Mouse (Mus musculus): ENCODE measurements at regions not wholly inside any gene's neighbourhood (a gene's known extent, or its start where the extent isn't known, plus 50 kb on each side); places are given as distances from the start of the nearest gene placed in this dataset.

DNA sequence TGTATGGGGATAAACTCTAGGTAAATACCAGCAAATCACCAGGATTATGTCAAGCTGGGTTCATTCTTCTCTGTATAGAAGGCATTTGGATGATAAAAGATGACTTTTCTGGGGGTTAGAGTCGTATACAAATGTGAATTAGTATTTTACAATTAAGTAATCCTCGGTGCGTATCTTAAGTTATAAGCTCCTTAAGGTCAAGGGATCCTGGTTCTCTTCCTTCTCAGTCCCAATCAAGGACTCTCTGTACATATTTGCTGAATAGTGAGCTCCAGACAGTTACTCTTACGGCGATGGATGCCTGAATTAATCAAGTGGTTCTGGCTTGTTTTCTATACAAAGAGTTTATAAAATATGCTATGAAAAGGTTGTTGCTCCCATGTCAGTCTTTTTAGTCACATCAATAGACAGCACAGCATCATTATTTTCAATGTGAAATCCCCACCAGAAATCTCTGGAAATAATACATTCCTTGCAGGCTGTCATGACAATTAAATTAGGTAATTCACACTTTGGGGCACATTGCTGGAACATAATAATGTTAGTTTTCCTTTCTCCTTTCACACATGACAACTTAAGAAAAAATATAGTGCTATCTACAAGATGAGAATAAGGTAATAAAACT is 64.0 kb upstream of the Cwc22 start:
- Histone ChIP-seq H3K36me3 (replicated peaks in 1 of 2; ENCODE audit: control insufficient read depth in 1 of 2, insufficient read depth in 1 of 2, low read length in 1 of 2) (no peaks in the 10 kb centered on the region), H3K4me2 (ENCODE audit: insufficient read depth, low read depth, poor library complexity, severe bottlenecking) (no peak overlapping the region), H3K9ac (ENCODE audit: insufficient read depth, low read depth) (no peak overlapping the region), H3K9me3 (replicated peaks; ENCODE audit: low read length) (no peaks in the 10 kb centered on the region), H3K79me2 (replicated peaks; ENCODE audit: control insufficient read depth, extremely low read depth, insufficient read depth, poor library complexity, severe bottlenecking) (no peaks in the 10 kb centered on the region), H3K4me1 (ENCODE audit: control insufficient read depth in 1 of 2, insufficient read depth in 2 of 2) (no peaks in the 10 kb centered on the region), H3K4me3 (replicated peaks in 1 of 3; ENCODE audit: low read depth in 2 of 3, low read length in 2 of 3, poor library complexity in 1 of 3) (no peak overlapping the region), H3K27me3 (replicated peaks) (no peaks in the 10 kb centered on the region), H3K27ac (ENCODE audit: insufficient read depth, low read depth) (no peak overlapping the region)
- dilution Hi-C loops (cut with MboI; ENCODE audit: extremely low pct_ligation_motif_present, extremely low pct_unique_long_range_greater_than_20kb, low sequenced_read_pairs), result no loop called here
- in situ Hi-C loops (cut with MboI; ENCODE audit: low pct_ligation_motif_present, low pct_unique_long_range_greater_than_20kb, low sequenced_read_pairs), result no loop called here
- DNase-seq (ENCODE audit: extremely low read depth), result no peak
- no peak for TF ChIP-seq E2F4 (IDR thresholded peaks at IDR 0.05; ENCODE audit: insufficient replicate concordance, low read depth, low read length)
- TF ChIP-seq TBP (conservative IDR thresholded peaks at IDR 0.05; ENCODE audit: low read depth, low read length), result no peak
- no peak for TF ChIP-seq GABPA (IDR thresholded peaks at IDR 0.05; ENCODE audit: insufficient replicate concordance, low read depth, low read length)
- no peak for TF ChIP-seq TCF12 (IDR thresholded peaks at IDR 0.05; ENCODE audit: low read depth, low read length)
- TF ChIP-seq MEF2A (IDR thresholded peaks at IDR 0.05; ENCODE audit: borderline replicate concordance, low read depth, low read length), result no peak
- no peak for TF ChIP-seq MYC (IDR thresholded peaks at IDR 0.05; ENCODE audit: low read depth, low read length)
- no peak for TF ChIP-seq NELFE (IDR thresholded peaks at IDR 0.05; ENCODE audit: low read depth, low read length)
- TF ChIP-seq USF1 (IDR thresholded peaks at IDR 0.05; ENCODE audit: low read depth, low read length), result no peak
- TF ChIP-seq NRF1 (IDR thresholded peaks at IDR 0.05; ENCODE audit: low read depth, low read length), result no peak

- Histone ChIP-seq H3K9ac (ENCODE audit: insufficient read depth, low read depth) (no peak overlapping the region), H3K9me3 (replicated peaks; ENCODE audit: low read length) (no peaks in the 10 kb centered on the region), H3K4me1 (ENCODE audit: control insufficient read depth in 1 of 2, insufficient read depth in 2 of 2) (no peaks in the 10 kb centered on the region), H3K27me3 (replicated peaks) (no peaks in the 10 kb centered on the region), H3K36me3 (replicated peaks in 1 of 2; ENCODE audit: control insufficient read depth in 1 of 2, insufficient read depth in 1 of 2, low read length in 1 of 2) (no peaks in the 10 kb centered on the region), H3K27ac (ENCODE audit: insufficient read depth, low read depth) (no peak overlapping the region), H3K79me2 (replicated peaks; ENCODE audit: control insufficient read depth, extremely low read depth, insufficient read depth, poor library complexity, severe bottlenecking) (no peaks in the 10 kb centered on the region), H3K4me3 (replicated peaks in 1 of 3; ENCODE audit: low read depth in 2 of 3, low read length in 2 of 3, poor library complexity in 1 of 3) (no peak overlapping the region), H3K4me2 (ENCODE audit: insufficient read depth, low read depth, poor library complexity, severe bottlenecking) (no peak overlapping the region)
- in situ Hi-C loops (cut with MboI; ENCODE audit: low pct_ligation_motif_present, low pct_unique_long_range_greater_than_20kb, low sequenced_read_pairs) (no loop called here), dilution Hi-C loops (cut with MboI; ENCODE audit: extremely low pct_ligation_motif_present, extremely low pct_unique_long_range_greater_than_20kb, low sequenced_read_pairs) (no loop called here)
- DNase-seq (ENCODE audit: extremely low read depth), result no peak
- no peak for TF ChIP-seq JUND (conservative IDR thresholded peaks at IDR 0.05; ENCODE audit: low read depth, low read length)
- TF ChIP-seq SMC3 (IDR thresholded peaks at IDR 0.05; ENCODE audit: low read depth, low read length), result no peak
- TF ChIP-seq E2F4 (IDR thresholded peaks at IDR 0.05; ENCODE audit: insufficient replicate concordance, low read depth, low read length), result no peak
- TF ChIP-seq ZKSCAN1 (IDR thresholded peaks at IDR 0.05; ENCODE audit: borderline replicate concordance, low read depth, low read length), result no peak
- TF ChIP-seq JUN (IDR thresholded peaks at IDR 0.05; ENCODE audit: insufficient read depth, low read depth, low read length), result no peak
- TF ChIP-seq KAT2A (IDR thresholded peaks at IDR 0.05; ENCODE audit: insufficient replicate concordance, low read length), result no peak
- TF ChIP-seq ZNF384 (IDR thresholded peaks at IDR 0.05; ENCODE audit: low read depth, low read length), result no peak
- no peak for TF ChIP-seq PAX5 (IDR thresholded peaks at IDR 0.05; ENCODE audit: low read length)
- no peak for TF ChIP-seq MYC (IDR thresholded peaks at IDR 0.05; ENCODE audit: low read depth, low read length)
- TF ChIP-seq MAFK (IDR thresholded peaks at IDR 0.05; ENCODE audit: insufficient replicate concordance, low read length), result no peak
- no peak for TF ChIP-seq MAX (IDR thresholded peaks at IDR 0.05; ENCODE audit: low read length)
- no peak for TF ChIP-seq ELF1 (IDR thresholded peaks at IDR 0.05; ENCODE audit: low read depth, low read length)
- TF ChIP-seq IRF4 (IDR thresholded peaks at IDR 0.05; ENCODE audit: low read depth, low read length), result no peak
- TF ChIP-seq BHLHE40 (IDR thresholded peaks at IDR 0.05; ENCODE audit: low read depth, low read length), result no peak
- TF ChIP-seq UBTF (IDR thresholded peaks at IDR 0.05; ENCODE audit: low read depth, low read length), result no peak
- TF ChIP-seq TBP (conservative IDR thresholded peaks at IDR 0.05; ENCODE audit: low read depth, low read length), result no peak
- no peak for TF ChIP-seq ZC3H11A (IDR thresholded peaks at IDR 0.05; ENCODE audit: low read depth, low read length)
- TF ChIP-seq USF2 (conservative IDR thresholded peaks at IDR 0.05; ENCODE audit: low read depth, low read length), result no peak
- no peak for TF ChIP-seq HCFC1 (IDR thresholded peaks at IDR 0.05; ENCODE audit: low read depth, low read length)
- no peak for TF ChIP-seq MXI1 (IDR thresholded peaks at IDR 0.05; ENCODE audit: low read depth, low read length)
Observed at GRCm38 (mm10) chr2:78008094-78008493, 61.9 kb upstream of the Cwc22 start.
